Comparison of ENCODE assay signal across 10 mouse cellular contexts in the genomic region with DNA sequence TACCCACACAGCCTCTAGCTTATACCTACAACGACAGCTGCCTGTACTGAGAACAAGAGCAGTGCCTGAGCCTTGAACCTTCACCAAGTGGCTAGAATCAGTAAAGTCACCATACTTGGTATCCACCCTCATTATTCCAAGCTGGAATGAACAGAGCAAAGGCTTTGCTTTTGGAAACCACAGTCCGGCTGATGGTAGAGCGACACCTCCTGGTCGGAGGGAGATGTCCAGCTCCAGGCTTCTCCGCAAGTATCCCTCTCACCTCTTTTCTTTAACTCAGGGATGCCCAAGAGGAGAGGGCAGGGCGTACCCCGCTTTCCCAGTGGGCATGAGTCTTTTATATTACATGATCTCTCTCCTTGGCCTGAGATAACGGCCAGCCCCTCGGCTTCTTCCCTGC. TPM values are rescaled to one million over a fixed set of nuclear protein-coding genes. Genes with fewer than 3 reads are reported as not detected.
DNase-seq lines count a peak whose midpoint lies in the region; ATAC-seq and TF ChIP-seq lines count a peak whose summit lies in the region.
"Had no signal": no experiment of that assay in that cellular context is flagged by ENCODE, and none has a peak within 500 bp of the region (broad histone marks: within the 10 kb centered on the region; RNA-seq: fewer than 3 reads in every experiment).

No protein-coding gene starts in this region.

- no peak for TF ChIP-seq POLR2A in spleen, adult 2 months (IDR thresholded peaks at IDR 0.05; ENCODE audit: low read depth, low read length)
- no peak for TF ChIP-seq POLR2A in embryonic fibroblast, embryonic 13.5 days (IDR thresholded peaks at IDR 0.05; ENCODE audit: low read depth, low read length)

- no peak overlapping the region for H3K4me3 ChIP-seq in heart, embryonic 11.5 days (ENCODE audit: low read depth, low read length)
- H3K4me3 ChIP-seq in spleen, adult 2 months (ENCODE audit: extremely low read depth, insufficient read depth, insufficient read length), result no peak overlapping the region
- no peak overlapping the region for H3K4me3 ChIP-seq in embryonic fibroblast, embryonic 13.5 days (ENCODE audit: insufficient read depth, low read length)
- no peak overlapping the region for H3K4me3 ChIP-seq in stomach, postnatal 0 days (ENCODE audit: low read depth, low read length)
- no peak overlapping the region for H3K4me3 ChIP-seq in midbrain, embryonic 14.5 days (replicated peaks; ENCODE audit: low read depth, low read length)
- H3K4me3 ChIP-seq: forebrain, embryonic 15.5 days had no signal

- DNase-seq in heart, postnatal 10 days, result peak; percentile 63 to 75
- no peak for DNase-seq in spleen, adult 2 months (ENCODE audit: low read depth in 1 of 2, low spot score in 2 of 2)
- no peak for DNase-seq in spleen, postnatal 14 days (ENCODE audit: low spot score in 2 of 2)
- DNase-seq in stomach, postnatal 0 days (ENCODE audit: low spot score), result peak; percentile 61
- no peak for DNase-seq in midbrain, embryonic 14.5 days

- intact Hi-C loops in heart, postnatal 10 days (cut with DNase I), result loop anchor here (1.0 to 2.0 kb wide), 2 partner anchors 26 to 77 kb away; no protein-coding TSS in a partner anchor

- no peak for ATAC-seq in heart, embryonic 11.5 days (replicated peaks; ENCODE audit: insufficient number of reproducible peaks, low FRiP score, low TSS enrichment)
- no peak for ATAC-seq in stomach, postnatal 0 days (ENCODE audit: low FRiP score, low TSS enrichment)
- no peak for ATAC-seq in activated CD4-positive, CD25-positive, alpha-beta regulatory T cell, adult 4 months
- ATAC-seq in midbrain, embryonic 14.5 days (ENCODE audit: low FRiP score, low TSS enrichment), result no peak
- ATAC-seq: forebrain, embryonic 15.5 days had no signal

- peaks cover 9% of the 10 kb centered on the region for H3K4me1 ChIP-seq in heart, embryonic 11.5 days (ENCODE audit: control insufficient read depth, insufficient read depth, low read length)
- peaks cover 4% of the 10 kb centered on the region; the same call in 1 of the 2 replicates for H3K4me1 ChIP-seq in spleen, adult 2 months (ENCODE audit: control insufficient read depth, insufficient read depth, insufficient read length)
- peaks cover 11% of the 10 kb centered on the region for H3K4me1 ChIP-seq in embryonic fibroblast, embryonic 13.5 days (ENCODE audit: control insufficient read depth, insufficient read depth, low read length)
- H3K4me1 ChIP-seq in stomach, postnatal 0 days (replicated peaks; ENCODE audit: control insufficient read depth, insufficient read depth), result peaks cover 2% of the 10 kb centered on the region; the same call in 1 of the 2 replicates
- H3K4me1 ChIP-seq in midbrain, embryonic 14.5 days (ENCODE audit: control insufficient read depth, insufficient read depth, low read length), result 0 out of 2 replicates have a peak, but pooled peaks cover 6% of the 10 kb centered on the region

- H3K9me3 ChIP-seq in heart, embryonic 11.5 days (replicated peaks; ENCODE audit: control insufficient read depth, low read length), result no peaks in the 10 kb centered on the region
- H3K9me3 ChIP-seq in stomach, postnatal 0 days (ENCODE audit: control insufficient read depth, low read length), result no peaks in the 10 kb centered on the region
- no peaks in the 10 kb centered on the region for H3K9me3 ChIP-seq in midbrain, embryonic 14.5 days (ENCODE audit: control insufficient read depth, low read length)
- H3K9me3 ChIP-seq: forebrain, embryonic 15.5 days had no signal

- no peaks in the 10 kb centered on the region for H3K36me3 ChIP-seq in heart, embryonic 11.5 days (ENCODE audit: control insufficient read depth, insufficient read depth, low read length)
- H3K36me3 ChIP-seq in spleen, adult 2 months (ENCODE audit: control insufficient read depth, insufficient read depth, low read length), result no peaks in the 10 kb centered on the region
- no peaks in the 10 kb centered on the region for H3K36me3 ChIP-seq in stomach, postnatal 0 days (ENCODE audit: control insufficient read depth, insufficient read depth, low read length)
- no peaks in the 10 kb centered on the region for H3K36me3 ChIP-seq in midbrain, embryonic 14.5 days (ENCODE audit: control insufficient read depth, insufficient read depth, low read length)
- H3K36me3 ChIP-seq: forebrain, embryonic 15.5 days had no signal

- H3K27me3 ChIP-seq in heart, embryonic 11.5 days (ENCODE audit: control insufficient read depth, insufficient read depth, low read length), result no peaks in the 10 kb centered on the region
- no peaks in the 10 kb centered on the region for H3K27me3 ChIP-seq in spleen, adult 2 months (ENCODE audit: control insufficient read depth, insufficient read depth, low read length)
- no peaks in the 10 kb centered on the region for H3K27me3 ChIP-seq in stomach, postnatal 0 days (ENCODE audit: control insufficient read depth, insufficient read depth, low read length)
- 0 out of 2 replicates have a peak, but pooled peaks cover 3% of the 10 kb centered on the region for H3K27me3 ChIP-seq in midbrain, embryonic 14.5 days (ENCODE audit: control insufficient read depth, insufficient read depth, low read length)
- H3K27me3 ChIP-seq: forebrain, embryonic 15.5 days had no signal

- TF ChIP-seq EP300 in stomach, postnatal 0 days (optimal IDR thresholded peaks at IDR 0.05), result no peak

- WGBS in heart, embryonic 11.5 days (ENCODE audit: insufficient replicate concordance), result 41% methylated on average over 9 of the region's 9 CpGs
- 62% methylated on average over 9 of the region's 9 CpGs for WGBS in spleen, adult 2 months
- WGBS in stomach, postnatal 0 days, result 48% methylated on average over 9 of the region's 9 CpGs
- 57% methylated on average over 9 of the region's 9 CpGs for WGBS in midbrain, embryonic 14.5 days

- H3K27ac ChIP-seq in heart, embryonic 11.5 days (ENCODE audit: low read depth, low read length), result no peak overlapping the region
- H3K27ac ChIP-seq in spleen, adult 2 months (ENCODE audit: insufficient read depth, low read length), result no peak overlapping the region
- no peak overlapping the region for H3K27ac ChIP-seq in embryonic fibroblast, embryonic 13.5 days (ENCODE audit: insufficient read depth, low read length)
- no peak overlapping the region for H3K27ac ChIP-seq in stomach, postnatal 0 days (replicated peaks)
- H3K27ac ChIP-seq in midbrain, embryonic 14.5 days (replicated peaks; ENCODE audit: low read depth, low read length), result no peak overlapping the region
- H3K27ac ChIP-seq: forebrain, embryonic 15.5 days had no signal

- H3K9ac ChIP-seq in heart, embryonic 11.5 days (ENCODE audit: low read depth, low read length), result no peak overlapping the region
- no peak overlapping the region for H3K9ac ChIP-seq in stomach, postnatal 0 days (ENCODE audit: low read length)
- no peak overlapping the region for H3K9ac ChIP-seq in midbrain, embryonic 14.5 days (replicated peaks; ENCODE audit: low read length)
- H3K9ac ChIP-seq: forebrain, embryonic 15.5 days had no signal

- no peak overlapping the region for H3K4me2 ChIP-seq in heart, embryonic 11.5 days
- H3K4me2 ChIP-seq in stomach, postnatal 0 days (replicated peaks; ENCODE audit: low read depth), result no peak overlapping the region
- H3K4me2 ChIP-seq in midbrain, embryonic 14.5 days (ENCODE audit: low read length), result no peak overlapping the region
- H3K4me2 ChIP-seq: forebrain, embryonic 15.5 days had no signal

- TF ChIP-seq CTCF in spleen, adult 2 months (IDR thresholded peaks at IDR 0.05; ENCODE audit: extremely low read depth, insufficient read depth, insufficient read length, insufficient replicate concordance), result peak; percentile 41; the same call in 1 of the 2 replicates
- TF ChIP-seq CTCF in embryonic fibroblast, embryonic 13.5 days (IDR thresholded peaks at IDR 0.05; ENCODE audit: borderline replicate concordance, insufficient read depth, low read length), result peak; percentile 73; the same call in 1 of the 2 replicates
- TF ChIP-seq CTCF in stomach, postnatal 0 days (IDR thresholded peaks at IDR 0.05; ENCODE audit: low read depth), result peak; percentile 82

RNA-seq across cellular contexts. Expression of gene Srarp, which starts 6.1 kb away (rescaled TPM):
- total RNA-seq in heart, postnatal 10 days (2021), result not detected
- polyA plus RNA-seq in heart, embryonic 11.5 days (2014; fragmentation: Nextera tagmentation; extraction: Ambion mirVana), result not detected in 2 replicates
- not detected in 2 replicates for polyA plus RNA-seq in spleen, adult 2 months (2012; rRNA removed)
- not detected in 2 replicates for polyA plus RNA-seq in embryonic fibroblast, embryonic 13.5 days (2011; ENCODE audit: insufficient read length, low read depth, missing spikeins)
- polyA plus RNA-seq in stomach, postnatal 0 days (2015; fragmentation: Nextera tagmentation; extraction: Ambion mirVana), result not detected in 2 replicates
- not detected for polyA plus RNA-seq in activated CD4-positive, CD25-positive, alpha-beta regulatory T cell, adult 4 months (2017; shearing (Covaris generic))
- polyA plus RNA-seq in midbrain, embryonic 14.5 days (2014; fragmentation: Nextera tagmentation; extraction: Ambion mirVana), result 0.24 and 0.74 TPM in 2 replicates
- polyA plus RNA-seq: forebrain, embryonic 15.5 days; lung, embryonic 16.5 days had no signal

RNA-seq across cellular contexts. Expression of gene Hspb7, which starts 9.3 kb away (rescaled TPM):
- 1,000 to 10,000 TPM; 1,029 to 1,075 TPM for total RNA-seq in heart, postnatal 10 days (2021)
- polyA plus RNA-seq in heart, embryonic 11.5 days (2014; fragmentation: Nextera tagmentation; extraction: Ambion mirVana), result 155 and 275 TPM in 2 replicates
- polyA plus RNA-seq in spleen, adult 2 months (2012; rRNA removed), result 2.4 and 2.5 TPM in 2 replicates
- polyA plus RNA-seq in embryonic fibroblast, embryonic 13.5 days (2011; ENCODE audit: insufficient read length, low read depth, missing spikeins), result 1.2 and 1.9 TPM in 2 replicates
- 2.3 and 3.5 TPM in 2 replicates for polyA plus RNA-seq in stomach, postnatal 0 days (2015; fragmentation: Nextera tagmentation; extraction: Ambion mirVana)
- not detected for polyA plus RNA-seq in activated CD4-positive, CD25-positive, alpha-beta regulatory T cell, adult 4 months (2017; shearing (Covaris generic))
- not detected in 2 replicates for polyA plus RNA-seq in midbrain, embryonic 14.5 days (2014; fragmentation: Nextera tagmentation; extraction: Ambion mirVana)
- polyA plus RNA-seq: forebrain, embryonic 15.5 days had no signal

RNA-seq across cellular contexts. Expression of gene Clcnkb, which starts 14.0 kb away (rescaled TPM):
- 1 to 10 TPM in 1 of 2 experiments, under 1 TPM in 1; 0.91 to 1.2 TPM for total RNA-seq in heart, postnatal 10 days (2021)
- polyA plus RNA-seq in heart, embryonic 11.5 days (2014; fragmentation: Nextera tagmentation; extraction: Ambion mirVana), result 0.90 and 1.0 TPM in 2 replicates
- polyA plus RNA-seq in spleen, adult 2 months (2012; rRNA removed), result 0.07 TPM in 1 of 2 replicates, not detected in the other
- polyA plus RNA-seq in embryonic fibroblast, embryonic 13.5 days (2011; ENCODE audit: insufficient read length, low read depth, missing spikeins), result not detected in 2 replicates
- polyA plus RNA-seq in stomach, postnatal 0 days (2015; fragmentation: Nextera tagmentation; extraction: Ambion mirVana), result not detected in 2 replicates
- polyA plus RNA-seq in activated CD4-positive, CD25-positive, alpha-beta regulatory T cell, adult 4 months (2017; shearing (Covaris generic)), result not detected
- not detected in 2 replicates for polyA plus RNA-seq in midbrain, embryonic 14.5 days (2014; fragmentation: Nextera tagmentation; extraction: Ambion mirVana)
- polyA plus RNA-seq: forebrain, embryonic 15.5 days had no signal

RNA-seq across cellular contexts. Expression of gene Zbtb17, which starts 14.6 kb away (rescaled TPM):
- total RNA-seq in heart, postnatal 10 days (2021), result 10 to 100 TPM; 18.0 to 21.9 TPM
- 19.1 and 21.3 TPM in 2 replicates for polyA plus RNA-seq in heart, embryonic 11.5 days (2014; fragmentation: Nextera tagmentation; extraction: Ambion mirVana)
- polyA plus RNA-seq in spleen, adult 2 months (2012; rRNA removed), result 35.0 and 45.2 TPM in 2 replicates
- 14.4 and 15.1 TPM in 2 replicates for polyA plus RNA-seq in embryonic fibroblast, embryonic 13.5 days (2011; ENCODE audit: insufficient read length, low read depth, missing spikeins)
- polyA plus RNA-seq in stomach, postnatal 0 days (2015; fragmentation: Nextera tagmentation; extraction: Ambion mirVana), result 13.3 and 16.8 TPM in 2 replicates
- 10 to 100 TPM; 13.6 to 16.3 TPM for polyA plus RNA-seq in activated CD4-positive, CD25-positive, alpha-beta regulatory T cell, adult 4 months (2017; shearing (Covaris generic))
- polyA plus RNA-seq in midbrain, embryonic 14.5 days (2014; fragmentation: Nextera tagmentation; extraction: Ambion mirVana), result 42.0 and 49.2 TPM in 2 replicates

RNA-seq across cellular contexts. Expression of gene Clcnka, which starts 31.3 kb away (rescaled TPM):
- total RNA-seq in heart, postnatal 10 days (2021), result not detected
- 0.14 and 0.42 TPM in 2 replicates for polyA plus RNA-seq in heart, embryonic 11.5 days (2014; fragmentation: Nextera tagmentation; extraction: Ambion mirVana)
- 0.32 TPM in 1 of 2 replicates, not detected in the other for polyA plus RNA-seq in spleen, adult 2 months (2012; rRNA removed)
- not detected in 2 replicates for polyA plus RNA-seq in embryonic fibroblast, embryonic 13.5 days (2011; ENCODE audit: insufficient read length, low read depth, missing spikeins)
- 0.08 TPM in 1 of 2 replicates, not detected in the other for polyA plus RNA-seq in stomach, postnatal 0 days (2015; fragmentation: Nextera tagmentation; extraction: Ambion mirVana)
- not detected for polyA plus RNA-seq in activated CD4-positive, CD25-positive, alpha-beta regulatory T cell, adult 4 months (2017; shearing (Covaris generic))
- polyA plus RNA-seq in midbrain, embryonic 14.5 days (2014; fragmentation: Nextera tagmentation; extraction: Ambion mirVana), result 0.11 TPM in 1 of 2 replicates, not detected in the other
- polyA plus RNA-seq: forebrain, embryonic 15.5 days had no signal

Comparison
In these comparisons a context has a peak if more than half of its experiments do, and no peak if none do; other contexts are left out.
1. DNase-seq: peak in heart, postnatal 10 days (2 of 2) and stomach, postnatal 0 days (single experiment); none in spleen, adult 2 months (0 of 2), spleen, postnatal 14 days (0 of 2) and midbrain, embryonic 14.5 days (single experiment).
2. RNA of gene Hspb7, which starts 9.3 kb away (polyA plus RNA-seq): 155 to 275 TPM in heart, embryonic 11.5 days; 2.4 to 2.5 TPM in spleen, adult 2 months, 2.3 to 3.5 TPM in stomach, postnatal 0 days, 1.2 to 1.9 TPM in embryonic fibroblast, embryonic 13.5 days, not detected in midbrain, embryonic 14.5 days and not detected in activated CD4-positive, CD25-positive, alpha-beta regulatory T cell, adult 4 months; every median in the first group is over 10 times any median in the second.
3. Peak in every context shown above with its lines, with median percentiles within 50 percentile points of each other: CTCF ChIP-seq.